13 mouse cellular contexts compared by ENCODE assay signal in the genomic region with DNA sequence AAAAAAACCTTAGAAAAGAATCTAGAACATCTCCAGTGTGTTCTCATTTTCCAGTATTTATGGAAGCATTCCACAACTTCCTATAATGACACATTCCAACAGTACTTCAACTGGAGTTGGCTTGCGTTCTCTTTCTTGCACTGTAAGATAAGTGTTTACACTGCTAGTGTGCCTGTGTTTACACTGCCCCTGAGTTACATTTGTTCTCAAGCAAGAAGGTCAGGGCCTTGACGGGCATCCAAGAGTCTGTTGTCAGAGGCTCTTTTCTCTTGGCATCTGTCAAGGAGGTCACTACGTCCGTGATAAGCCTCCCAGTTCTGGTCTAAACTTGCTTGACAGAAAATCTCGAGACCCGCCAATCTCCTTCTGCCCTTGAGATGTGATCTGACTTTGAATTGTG.
DNase-seq lines count a peak whose midpoint lies in the region; ATAC-seq and TF ChIP-seq lines count a peak whose summit lies in the region.
"Had no signal": no experiment of that assay in that cellular context is flagged by ENCODE, and none has a peak within 500 bp of the region (broad histone marks: within the 10 kb centered on the region; RNA-seq: fewer than 3 reads in every experiment).

No protein-coding gene starts in this region.

- 52% methylated on average over 6 of the region's 6 CpGs for WGBS in kidney, embryonic 16.5 days
- WGBS in intestine, embryonic 14.5 days: 26% methylated on average over 6 of the region's 6 CpGs
- WGBS in stomach, embryonic 15.5 days: 18% methylated on average over 6 of the region's 6 CpGs
- WGBS in forebrain, postnatal 0 days: 66% methylated on average over 6 of the region's 6 CpGs

- no peak overlapping the region for H3K4me2 ChIP-seq in kidney, embryonic 16.5 days (replicated peaks; ENCODE audit: low read depth, low read length)
- H3K4me2 ChIP-seq in intestine, embryonic 14.5 days (ENCODE audit: low read length): no peak overlapping the region
- H3K4me2 ChIP-seq in stomach, embryonic 15.5 days: no peak overlapping the region
- no peak overlapping the region for H3K4me2 ChIP-seq in forebrain, postnatal 0 days (ENCODE audit: low read depth)
- H3K4me2 ChIP-seq: midbrain, embryonic 12.5 days had no signal

- DNase-seq in kidney, postnatal 14 days: peak; percentile 17
- peak; percentile 87 for DNase-seq in adrenal gland, adult 2 months
- DNase-seq in intestine, embryonic 14.5 days (ENCODE audit: low spot score): peak; percentile 53
- DNase-seq in right cerebral cortex, postnatal 36 days (ENCODE audit: low spot score in 2 of 2): no peak
- no peak for DNase-seq in forebrain, postnatal 0 days
- DNase-seq in yolk sac, embryonic 10.5 days (ENCODE audit: low spot score): no peak
- DNase-seq: cerebellum, postnatal 10 days; gastrocnemius, postnatal 14 days; kidney, adult 11 months had no signal

- H3K27me3 ChIP-seq in kidney, embryonic 16.5 days (ENCODE audit: insufficient read depth, low read length): no peaks in the 10 kb centered on the region
- H3K27me3 ChIP-seq in intestine, embryonic 14.5 days (replicated peaks; ENCODE audit: control insufficient read depth, insufficient read depth, low read length): no peaks in the 10 kb centered on the region
- no peaks in the 10 kb centered on the region for H3K27me3 ChIP-seq in stomach, embryonic 15.5 days (replicated peaks)
- H3K27me3 ChIP-seq in forebrain, postnatal 0 days (ENCODE audit: insufficient read depth, low read length): no peaks in the 10 kb centered on the region

- H3K4me3 ChIP-seq in kidney, embryonic 16.5 days (ENCODE audit: low read length): no peak overlapping the region
- H3K4me3 ChIP-seq in intestine, embryonic 14.5 days (ENCODE audit: low read depth, low read length): no peak overlapping the region
- H3K4me3 ChIP-seq in stomach, embryonic 15.5 days (replicated peaks): no peak overlapping the region
- H3K4me3 ChIP-seq in forebrain, postnatal 0 days (ENCODE audit: low read depth, low read length): no peak overlapping the region
- H3K4me3 ChIP-seq: erythroblast, embryonic 14.5 days; midbrain, embryonic 12.5 days had no signal

- ATAC-seq in kidney, embryonic 16.5 days (ENCODE audit: low FRiP score, low TSS enrichment): no peak
- ATAC-seq in intestine, embryonic 14.5 days (replicated peaks; ENCODE audit: low FRiP score, low TSS enrichment, low read depth): no peak
- ATAC-seq in stomach, embryonic 15.5 days (ENCODE audit: insufficient read depth, low FRiP score, low read depth): peak; percentile 24; the same call in 1 of the 2 replicates
- no peak for ATAC-seq in forebrain, postnatal 0 days

- H3K9ac ChIP-seq in kidney, embryonic 16.5 days (replicated peaks; ENCODE audit: low read length): no peak overlapping the region
- no peak overlapping the region for H3K9ac ChIP-seq in intestine, embryonic 14.5 days (ENCODE audit: low read length)
- no peak overlapping the region for H3K9ac ChIP-seq in stomach, embryonic 15.5 days
- no peak overlapping the region for H3K9ac ChIP-seq in forebrain, postnatal 0 days
- H3K9ac ChIP-seq: midbrain, embryonic 12.5 days had no signal

- no peaks in the 10 kb centered on the region for H3K9me3 ChIP-seq in kidney, embryonic 16.5 days (ENCODE audit: low read length)
- H3K9me3 ChIP-seq in intestine, embryonic 14.5 days (ENCODE audit: control insufficient read depth, low read length): no peaks in the 10 kb centered on the region
- no peaks in the 10 kb centered on the region for H3K9me3 ChIP-seq in stomach, embryonic 15.5 days
- H3K9me3 ChIP-seq in forebrain, postnatal 0 days (ENCODE audit: low read length): no peaks in the 10 kb centered on the region
- H3K9me3 ChIP-seq: midbrain, embryonic 12.5 days had no signal

- peaks cover 16% of the 10 kb centered on the region for H3K4me1 ChIP-seq in kidney, embryonic 16.5 days (ENCODE audit: insufficient read depth, low read length)
- peaks cover 12% of the 10 kb centered on the region for H3K4me1 ChIP-seq in intestine, embryonic 14.5 days (replicated peaks; ENCODE audit: control insufficient read depth, insufficient read depth, low read length)
- peaks cover 5% of the 10 kb centered on the region; the same call in 1 of the 2 replicates for H3K4me1 ChIP-seq in stomach, embryonic 15.5 days
- no peaks in the 10 kb centered on the region for H3K4me1 ChIP-seq in forebrain, postnatal 0 days (ENCODE audit: insufficient read depth)

- no peak for TF ChIP-seq CTCF in forebrain, postnatal 0 days (IDR thresholded peaks at IDR 0.05; ENCODE audit: low read depth)

- H3K27ac ChIP-seq in kidney, embryonic 16.5 days (ENCODE audit: low read length): no peak overlapping the region
- H3K27ac ChIP-seq in intestine, embryonic 14.5 days (ENCODE audit: low read depth): peak overlapping the region; percentile 48; the same call in 1 of the 2 replicates
- H3K27ac ChIP-seq in stomach, embryonic 15.5 days: peak overlapping the region; percentile 70; the same call in 1 of the 2 replicates
- no peak overlapping the region for H3K27ac ChIP-seq in forebrain, postnatal 0 days (ENCODE audit: low read depth, low read length)
- H3K27ac ChIP-seq: midbrain, embryonic 12.5 days had no signal

- peaks cover 2% of the 10 kb centered on the region; the same call in 1 of the 2 replicates for H3K36me3 ChIP-seq in kidney, embryonic 16.5 days (ENCODE audit: insufficient read depth, low read length)
- no peaks in the 10 kb centered on the region for H3K36me3 ChIP-seq in intestine, embryonic 14.5 days (ENCODE audit: control insufficient read depth, insufficient read depth, low read length)
- H3K36me3 ChIP-seq in stomach, embryonic 15.5 days: no peaks in the 10 kb centered on the region
- H3K36me3 ChIP-seq in forebrain, postnatal 0 days (ENCODE audit: insufficient read depth): no peaks in the 10 kb centered on the region
- H3K36me3 ChIP-seq: midbrain, embryonic 12.5 days had no signal

Comparison
In these comparisons a context has a peak if more than half of its experiments do, and no peak if none do; other contexts are left out.
1. DNase-seq: peak in kidney, postnatal 14 days (single experiment), adrenal gland, adult 2 months (single experiment) and intestine, embryonic 14.5 days (single experiment); none in right cerebral cortex, postnatal 36 days (0 of 2), forebrain, postnatal 0 days (single experiment) and yolk sac, embryonic 10.5 days (single experiment).
2. H3K27ac ChIP-seq: peak in intestine, embryonic 14.5 days (single experiment) and stomach, embryonic 15.5 days (single experiment); none in kidney, embryonic 16.5 days (single experiment) and forebrain, postnatal 0 days (single experiment).